Mouse (Mus musculus) kidney, adult 2 months (tissue): ENCODE data around the gene Apex2. TPM values are rescaled to one million over a fixed set of nuclear protein-coding genes. Genes with fewer than 3 reads are reported as not detected.

Experiments used
- DNase-seq: peaks from one replicate; pipeline ENCODE4 v3.0.0; 2021
- H3K27ac ChIP-seq: fragments of 200-500 bp; 2 replicates; pipeline ENCODE4 v1.5.1; 2012; ENCODE audit warnings: low read depth, low read length, control low read depth, inconsistent platforms; ENCODE audit not compliant: insufficient read depth
- H3K27me3 ChIP-seq: fragments of 200-500 bp; replicated peaks from 2 replicates; pipeline ENCODE4 v1.6.1; 2012; ENCODE audit warnings: mild to moderate bottlenecking, moderate library complexity, low read length, inconsistent platforms; ENCODE audit not compliant: control insufficient read depth, insufficient read depth
- H3K36me3 ChIP-seq: fragments of 200-500 bp; 2 replicates; pipeline ENCODE4 v1.6.1; 2012; ENCODE audit warnings: mild to moderate bottlenecking, moderate library complexity, low read length, inconsistent platforms; ENCODE audit not compliant: control insufficient read depth, insufficient read depth
- H3K4me1 ChIP-seq: fragments of 200-500 bp; 2 replicates; pipeline ENCODE4 v1.6.1; 2011; ENCODE audit warnings: low read length; ENCODE audit not compliant: control insufficient read depth, insufficient read depth
- H3K4me3 ChIP-seq: fragments of 200-500 bp; 2 replicates; pipeline ENCODE4 v1.5.1; 2011; ENCODE audit warnings: mild to moderate bottlenecking, low read depth, low read length, control low read depth; ENCODE audit not compliant: insufficient read depth
- CTCF ChIP-seq: fragments of 200-500 bp; conservative IDR thresholded peaks from 2 replicates; pipeline ENCODE4 v1.5.1; 2011; ENCODE audit warnings: low read depth, mild to moderate bottlenecking, control low read depth, low read length, moderate library complexity, mixed read lengths; ENCODE audit not compliant: insufficient read depth, insufficient read length
- POLR2A ChIP-seq: fragments of 200-500 bp; IDR thresholded peaks from one replicate; pipeline ENCODE4 v1.6.1; 2011; ENCODE audit warnings: low read depth, low read length, control low read depth
- WGBS: fragments of 180-500 bp; shearing (Covaris S2); methylation state at CpG from one replicate; pipeline ENCODE4 v1.1.7; 2018; 5-methylcytosine and 5-hydroxymethylcytosine counted together
- polyA plus RNA-seq: library from polyadenylated mRNA; depleted of rRNA; stranded (reverse); fragments of >200 nt; gene quantifications from 2 replicates; pipeline ENCODE4 v1.2.3, GENCODE M21; 2012

Apex2 gene
- polyA plus RNA-seq, 1 experiment: 12.5 TPM

- Histone ChIP-seq H3K4me1 (peaks cover 3% of the 10 kb centered on the region; the same call in 1 of the 2 replicates), H3K27me3 (no peaks in the 10 kb centered on the region), H3K36me3 (no peaks in the 10 kb centered on the region), H3K4me3 (peak within 1 kb of the TSS; percentile 76), H3K27ac (peak within 1 kb of the TSS; percentile 61)
- under 1% methylated on average over 35 of the region's 35 CpGs for WGBS
- peak; percentile 89 for DNase-seq
- TF ChIP-seq CTCF (0 out of 2 replicates have a peak, but pooled peaks have one; percentile 26), POLR2A (no peak)
These were observed 1.5 kb downstream of the Apex2 start, which contains the start of gene Pfkfb1 for GRCm38 (mm10) chrX:150588023-150588764. TSS of gene Pfkfb1 (plus strand) at chrX:150588229.

DNA sequence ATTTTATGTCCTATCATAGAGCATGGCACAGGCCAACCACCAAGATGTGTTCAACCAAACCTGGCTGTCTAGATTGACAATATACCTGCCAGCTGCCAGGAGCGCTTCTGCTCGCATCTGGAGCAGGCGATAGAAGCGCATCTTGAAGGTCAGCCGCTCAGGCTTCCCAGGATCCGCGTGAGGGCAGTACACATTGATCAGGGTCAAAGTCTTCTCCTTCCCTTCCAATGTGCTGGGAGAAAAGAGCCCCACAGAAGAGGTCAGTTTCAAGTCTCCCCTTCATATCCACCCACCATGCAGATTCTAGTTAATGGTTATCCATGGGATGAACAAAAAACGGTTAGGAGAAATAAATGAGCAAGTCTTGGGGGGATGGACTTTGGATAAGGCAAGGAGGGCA, 4.6 kb downstream of the Apex2 start:
- H3K27me3 ChIP-seq: no peaks in the 10 kb centered on the region
- H3K27ac ChIP-seq: peak overlapping the region; percentile 55
- TF ChIP-seq POLR2A (no peak), CTCF (no peak)
- peaks cover 5% of the 10 kb centered on the region; the same call in 1 of the 2 replicates for H3K4me1 ChIP-seq
- 65% methylated on average over 8 of the region's 8 CpGs for WGBS
- no peaks in the 10 kb centered on the region for H3K36me3 ChIP-seq
- peak; percentile 81 for DNase-seq
- no peak overlapping the region for H3K4me3 ChIP-seq

DNA sequence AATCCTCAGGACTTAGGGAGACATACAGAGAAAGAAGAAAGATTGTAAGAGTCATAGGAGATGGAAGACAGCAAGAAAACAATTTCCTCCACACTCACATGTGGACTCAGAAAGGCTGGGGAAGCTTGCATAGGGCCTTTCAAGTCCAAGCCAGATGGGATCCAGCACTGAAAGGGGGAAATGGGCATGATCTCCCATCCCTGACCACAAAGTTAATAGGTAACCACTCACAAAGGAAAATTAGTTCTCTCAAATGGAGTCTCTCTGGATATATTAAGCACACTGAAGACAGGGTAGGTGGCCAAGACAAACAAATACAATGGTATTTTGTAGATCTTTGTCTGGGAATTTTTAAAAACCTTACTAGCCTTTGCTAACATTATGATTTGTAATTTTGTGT, 7.7 kb downstream of the Apex2 start:
- peaks cover 5% of the 10 kb centered on the region; the same call in 1 of the 2 replicates for H3K4me1 ChIP-seq
- TF ChIP-seq CTCF (no peak), POLR2A (no peak)
- no peaks in the 10 kb centered on the region for H3K27me3 ChIP-seq
- no peak overlapping the region for H3K4me3 ChIP-seq
- DNase-seq: peak; percentile 56
- H3K27ac ChIP-seq: no peak overlapping the region
- H3K36me3 ChIP-seq: no peaks in the 10 kb centered on the region

- no peaks in the 10 kb centered on the region for H3K36me3 ChIP-seq
- WGBS: 94% methylated on average over 12 of the region's 12 CpGs
- no peak overlapping the region for H3K27ac ChIP-seq
- H3K4me3 ChIP-seq: no peak overlapping the region
- no peak for TF ChIP-seq CTCF
- DNase-seq: no peak
- H3K4me1 ChIP-seq: no peaks in the 10 kb centered on the region
- H3K27me3 ChIP-seq: no peaks in the 10 kb centered on the region
These were observed 24.9 kb downstream of the Apex2 start for GRCm38 (mm10) chrX:150564644-150565357.

- no peak overlapping the region for H3K4me3 ChIP-seq
- H3K4me1 ChIP-seq: no peaks in the 10 kb centered on the region
- H3K27ac ChIP-seq: no peak overlapping the region
- no peaks in the 10 kb centered on the region for H3K27me3 ChIP-seq
- no peak for DNase-seq
- no peaks in the 10 kb centered on the region for H3K36me3 ChIP-seq
- TF ChIP-seq POLR2A (no peak), CTCF (no peak)
- WGBS: 93% methylated on average over 3 of the region's 3 CpGs
These were observed 35.6 kb downstream of the Apex2 start for GRCm38 (mm10) chrX:150554032-150554431.

DNA sequence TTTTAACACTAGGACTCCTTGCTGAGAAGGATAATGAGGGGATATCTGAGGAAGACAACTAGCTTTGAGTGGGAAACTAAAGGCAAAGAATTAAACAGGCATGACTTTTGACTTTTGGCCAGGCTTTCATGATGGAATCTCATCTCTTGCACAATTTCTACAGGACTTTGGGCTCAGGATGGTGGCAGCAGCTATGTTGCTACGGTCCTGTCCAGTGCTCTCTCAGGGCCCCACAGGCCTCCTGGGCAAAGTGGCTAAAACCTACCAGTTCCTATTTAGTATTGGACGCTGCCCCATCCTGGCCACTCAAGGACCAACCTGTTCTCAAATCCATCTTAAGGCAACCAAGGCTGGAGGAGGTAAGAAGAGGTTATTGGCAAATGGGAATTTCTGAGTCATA, 37.7 kb downstream of the Apex2 start:
- H3K36me3 ChIP-seq: no peaks in the 10 kb centered on the region
- H3K4me3 ChIP-seq: no peak overlapping the region
- H3K27ac ChIP-seq: no peak overlapping the region
- no peaks in the 10 kb centered on the region for H3K27me3 ChIP-seq
- H3K4me1 ChIP-seq: no peaks in the 10 kb centered on the region
- 70% methylated on average over 2 of the region's 2 CpGs for WGBS
- DNase-seq: peak; percentile 23
- TF ChIP-seq CTCF: no peak
- TF ChIP-seq POLR2A: no peak

DNA sequence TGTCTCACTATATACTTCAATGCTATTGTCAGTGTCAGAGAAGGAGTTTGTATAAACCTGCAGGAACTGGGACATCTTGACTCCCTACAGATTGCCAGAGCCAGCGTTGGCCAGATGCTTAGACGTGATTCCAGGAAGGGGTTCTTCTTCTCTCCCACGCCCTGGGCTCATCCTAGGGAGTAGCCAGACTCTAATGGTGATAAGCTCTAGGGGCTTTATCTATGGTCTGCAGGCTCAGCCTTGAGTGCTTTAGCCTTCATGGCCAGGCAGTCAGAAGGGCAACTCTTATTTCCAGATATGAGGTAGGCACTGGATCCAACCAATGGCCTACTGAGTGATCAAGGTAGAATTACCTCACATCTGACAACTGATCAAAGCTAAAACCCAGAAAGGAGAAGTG, 40.0 kb downstream of the Apex2 start:
- H3K4me3 ChIP-seq: no peak overlapping the region
- no peaks in the 10 kb centered on the region for H3K27me3 ChIP-seq
- H3K4me1 ChIP-seq: no peaks in the 10 kb centered on the region
- no peaks in the 10 kb centered on the region for H3K36me3 ChIP-seq
- H3K27ac ChIP-seq: no peak overlapping the region
- TF ChIP-seq CTCF (no peak), POLR2A (no peak)
- no peak for DNase-seq
- WGBS: 93% methylated on average over 3 of the region's 3 CpGs
